Mouse (Mus musculus) fat pad, adult 2 months (tissue): ENCODE results near the gene Tex21.
"Not testable (repeated sequence)": the region's sequence is repeated elsewhere in the genome, so short reads cannot be mapped to it uniquely, and the experiment has no call there.

Experiments
- DNase-seq: peaks from one replicate; pipeline ENCODE4 v3.0.0-alpha.2; 2011; ENCODE audit warnings: low read depth, low spot score; ENCODE audit errors: extremely low read depth

Tex21 gene

DNA sequence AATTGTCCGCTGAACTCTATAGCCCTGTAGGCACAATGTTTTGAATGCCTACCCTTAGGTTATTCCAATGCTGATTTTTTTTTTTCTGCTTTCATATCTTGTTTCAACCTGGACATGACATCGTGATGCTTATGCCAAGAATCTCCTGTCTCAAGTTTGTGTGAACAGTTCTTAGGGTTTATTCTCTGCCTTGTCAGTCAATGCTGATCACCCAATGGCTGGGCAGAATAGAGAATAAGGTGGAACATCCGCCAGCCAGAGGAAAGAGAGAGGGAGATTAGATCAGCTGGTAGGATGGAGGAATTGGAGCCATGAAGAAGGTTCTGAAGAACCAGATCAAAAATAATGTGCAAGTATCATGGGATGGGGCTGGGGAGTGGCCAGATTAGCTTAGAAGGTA, 14.1 kb upstream of the Tex21 start:
- no peak for DNase-seq

DNA sequence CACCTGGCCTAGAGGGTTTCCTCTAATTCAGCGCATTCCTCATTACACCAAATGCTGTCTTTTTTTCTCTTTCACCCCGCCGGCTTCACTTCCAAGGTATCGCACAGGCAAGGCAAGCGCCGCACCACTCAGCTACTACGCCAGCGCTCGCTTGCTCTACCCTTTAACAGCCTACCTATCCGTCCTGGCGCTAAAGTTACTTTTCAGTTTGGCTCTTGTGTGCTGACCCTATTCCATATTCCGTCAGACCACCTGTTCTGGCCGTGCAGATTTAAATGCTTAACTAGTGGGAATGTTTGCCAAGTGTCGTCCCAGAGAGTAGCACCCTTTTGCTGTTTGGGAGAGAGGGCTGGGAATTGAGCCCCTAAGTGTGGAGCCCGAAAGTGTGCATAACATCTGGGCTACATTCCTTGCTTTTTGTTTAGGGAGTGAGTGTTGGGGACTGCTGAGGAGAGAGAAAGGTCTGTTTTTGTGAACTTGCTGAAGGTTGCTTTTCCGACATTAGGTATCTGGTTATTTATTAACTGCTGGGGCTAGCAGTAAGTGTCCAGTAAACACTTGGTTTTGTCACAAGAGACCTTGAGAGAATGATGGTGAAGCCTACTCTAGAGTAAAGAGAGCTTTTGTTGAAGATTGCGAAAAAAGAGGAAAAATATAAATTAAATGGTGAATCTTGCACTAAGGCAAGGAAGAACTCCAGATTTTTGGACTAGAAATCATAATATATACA, 9.7 kb upstream of the Tex21 start:
- no peak for DNase-seq

DNA sequence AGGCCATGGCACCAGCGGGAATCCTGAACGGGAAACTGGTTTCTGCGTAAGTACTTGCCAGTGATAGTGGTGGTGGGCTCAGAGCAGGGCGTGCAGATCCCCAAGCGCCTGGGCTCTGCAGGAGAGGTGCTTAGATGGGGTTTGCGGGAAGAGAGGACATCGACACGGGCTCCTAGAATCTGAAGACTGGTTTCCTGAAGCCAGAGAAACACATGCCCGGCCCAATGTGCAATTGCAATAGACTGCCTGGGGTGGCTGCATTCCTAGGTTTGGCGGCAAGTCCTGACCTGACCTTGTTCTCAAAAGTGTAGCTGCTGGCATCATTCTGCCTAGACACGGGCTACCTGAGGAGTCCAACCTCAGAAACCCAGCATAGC, 8.9 kb upstream of the Tex21 start:
- DNase-seq: peak; percentile 59

DNA sequence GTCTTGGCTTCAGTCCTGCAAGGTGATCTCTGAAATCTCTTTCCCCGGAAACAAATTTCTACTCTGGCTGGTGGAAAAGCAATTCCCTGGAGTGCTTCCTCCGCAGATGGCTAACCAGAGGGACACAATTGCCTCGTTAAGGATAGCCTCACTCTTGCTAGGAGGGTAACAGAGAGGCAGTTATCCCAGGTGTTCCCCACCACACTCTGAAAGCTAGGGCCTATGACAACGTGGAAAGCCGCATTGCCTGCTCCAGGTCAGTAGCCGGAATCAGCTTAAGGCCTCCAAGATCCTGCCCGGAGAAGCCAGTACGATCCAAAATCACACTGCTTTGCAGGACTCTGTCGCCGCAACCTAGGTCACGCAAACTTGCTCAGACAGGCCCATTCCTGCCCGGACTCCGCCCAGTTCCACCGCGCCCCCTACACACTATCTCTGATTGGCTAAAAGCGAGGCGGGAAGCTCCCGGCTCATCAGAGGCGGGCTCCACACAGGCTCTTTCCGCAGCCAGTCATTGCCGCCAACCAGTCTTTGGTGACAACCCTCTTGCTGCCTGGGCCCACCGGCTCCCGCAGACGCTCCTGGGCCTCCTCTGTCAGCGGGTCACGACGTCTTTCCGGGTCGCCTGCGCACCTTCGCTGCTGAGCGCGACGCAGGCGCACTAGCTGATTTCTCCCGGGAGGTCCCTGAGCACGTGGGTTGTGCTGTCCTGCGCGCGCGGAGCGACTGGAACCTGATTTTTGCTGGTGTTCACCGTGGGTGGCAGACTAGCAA, 8.4 kb upstream of the Tex21 start, which contains the start of gene Mthfd1:
Gene Mthfd1 (plus strand): TSS at position 574 of the 774 bp plus-strand sequence.
- peak; percentile 46 for DNase-seq

GRCm38 (mm10) chr12:76253991-76254390, 7.4 kb upstream of the Tex21 start:
- DNase-seq: no peak

GRCm38 (mm10) chr12:76253591-76253990, 7.0 kb upstream of the Tex21 start:
- DNase-seq: no peak

GRCm38 (mm10) chr12:76253090-76253489, 6.5 kb upstream of the Tex21 start:
- no peak for DNase-seq

DNA sequence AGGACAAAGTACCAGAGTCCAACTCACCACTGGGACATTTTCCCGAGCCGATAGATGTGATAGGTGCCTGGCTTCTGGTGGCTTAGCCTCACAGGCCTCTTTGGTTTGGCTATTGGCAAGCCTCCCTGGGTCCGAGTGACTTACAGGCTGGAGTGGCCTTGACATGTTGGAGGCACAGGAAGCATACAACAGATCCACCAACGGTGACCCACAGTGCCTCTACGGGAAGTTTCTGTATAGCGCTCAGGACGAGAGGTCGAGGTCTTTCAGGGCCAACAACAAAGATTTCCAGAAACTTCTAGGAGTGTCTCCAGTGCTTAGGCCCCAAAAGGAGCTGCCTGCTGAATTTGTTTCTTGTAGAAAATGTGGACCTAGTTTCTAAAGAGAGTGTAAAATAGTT, 1.6 kb downstream of the Tex21 start:
- DNase-seq: no peak

DNA sequence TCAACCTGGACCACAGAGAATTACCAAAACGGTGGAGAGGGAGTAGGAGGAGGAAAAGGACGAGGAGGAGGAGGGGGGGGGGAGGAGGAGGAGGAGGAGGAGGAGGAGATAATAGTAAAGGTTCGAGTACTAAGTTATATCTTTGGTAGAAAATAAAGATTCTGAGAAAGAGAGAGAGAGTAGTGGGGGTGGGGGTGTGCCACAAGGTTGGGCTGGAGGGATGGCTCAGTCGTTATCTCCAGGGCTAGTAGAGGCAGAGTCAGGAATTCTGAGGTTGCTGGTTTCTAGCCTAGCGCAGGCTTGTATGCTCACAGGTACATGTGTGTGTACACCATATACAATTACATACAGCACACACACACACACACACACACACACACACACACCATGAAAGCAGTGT, 4.7 kb downstream of the Tex21 start:
- DNase-seq: no peak

DNA sequence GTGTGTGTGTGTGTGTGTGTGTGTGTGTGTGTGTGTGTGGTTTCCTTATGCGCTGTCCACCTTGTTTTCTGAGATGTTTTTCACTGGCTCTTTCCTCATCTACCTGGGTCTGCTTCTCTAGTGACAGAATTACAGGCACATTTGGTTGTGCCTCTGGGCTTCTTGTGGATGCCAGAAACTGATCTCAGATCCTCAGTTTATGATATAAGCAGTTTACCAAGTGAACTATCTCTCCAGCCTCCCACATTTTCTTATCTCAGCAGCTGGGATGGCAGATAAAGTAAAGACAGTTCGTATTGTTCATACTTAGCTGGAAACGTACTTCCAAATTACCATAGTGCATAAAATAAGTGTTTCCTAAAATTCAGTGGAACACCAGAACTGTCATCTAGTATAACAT, 5.5 kb downstream of the Tex21 start:
- DNase-seq: no peak

GRCm38 (mm10) chr12:76240670-76241069, 5.9 kb downstream of the Tex21 start:
- DNase-seq: no peak

- DNase-seq: no peak
These were observed 6.5 kb downstream of the Tex21 start for GRCm38 (mm10) chr12:76239839-76240571.

- DNase-seq: no peak
These were observed 7.3 kb downstream of the Tex21 start for GRCm38 (mm10) chr12:76239145-76239838.

GRCm38 (mm10) chr12:76235253-76235652, 11.3 kb downstream of the Tex21 start:
- DNase-seq: no peak

GRCm38 (mm10) chr12:76230644-76231043, 15.9 kb downstream of the Tex21 start:
- DNase-seq: no peak

DNA sequence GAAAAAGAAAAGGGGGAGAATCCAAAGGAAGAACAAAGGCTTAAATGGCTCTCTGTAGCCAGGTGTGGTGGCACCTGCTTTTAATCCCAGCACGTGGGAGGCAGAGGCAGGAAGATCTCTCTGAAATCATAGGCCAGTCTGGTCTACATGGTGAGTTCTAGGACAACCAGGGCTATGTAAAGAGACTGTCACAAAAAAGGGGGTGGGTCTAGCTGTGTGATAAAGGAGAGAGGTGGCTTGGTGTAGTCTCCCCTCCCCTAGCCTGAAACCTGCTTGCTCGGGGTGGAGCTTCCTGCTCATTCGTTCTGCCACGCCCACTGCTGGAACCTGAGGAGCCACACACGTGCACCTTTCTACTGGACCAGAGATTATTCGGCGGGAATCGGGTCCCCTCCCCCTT, 24.4 kb downstream of the Tex21 start:
- DNase-seq: not testable (repeated sequence)

- DNase-seq: no peak
These were observed 29.8 kb downstream of the Tex21 start for GRCm38 (mm10) chr12:76216716-76217115.

- DNase-seq: no peak
These were observed 31.4 kb downstream of the Tex21 start for GRCm38 (mm10) chr12:76215121-76215520.

DNA sequence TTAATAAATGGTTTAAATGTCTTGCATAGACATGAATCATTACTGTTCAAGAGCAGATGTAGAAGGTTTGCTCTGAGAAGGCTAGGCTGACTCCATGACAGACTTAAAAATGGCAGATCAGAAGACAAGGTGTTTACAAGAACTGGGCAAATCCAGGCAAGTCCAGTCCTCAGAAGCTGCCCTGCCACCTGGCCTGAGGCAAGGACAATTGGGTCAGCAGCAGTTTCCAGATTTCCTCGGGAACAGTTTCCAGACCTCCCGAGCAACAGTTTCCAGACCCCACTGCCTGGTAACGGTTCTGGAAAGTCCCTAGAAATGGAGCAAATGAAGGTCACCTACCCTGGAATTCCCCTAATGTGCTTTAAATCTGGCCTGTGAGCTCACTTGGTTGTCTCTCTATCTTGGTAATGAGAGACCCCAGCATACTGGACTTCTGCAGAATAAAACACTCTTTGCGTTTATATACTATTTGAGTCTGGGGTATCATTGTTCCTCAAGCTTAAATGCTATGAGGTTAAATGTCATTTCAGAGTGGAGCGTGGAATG, 37.0 kb downstream of the Tex21 start:
- no peak for DNase-seq

DNA sequence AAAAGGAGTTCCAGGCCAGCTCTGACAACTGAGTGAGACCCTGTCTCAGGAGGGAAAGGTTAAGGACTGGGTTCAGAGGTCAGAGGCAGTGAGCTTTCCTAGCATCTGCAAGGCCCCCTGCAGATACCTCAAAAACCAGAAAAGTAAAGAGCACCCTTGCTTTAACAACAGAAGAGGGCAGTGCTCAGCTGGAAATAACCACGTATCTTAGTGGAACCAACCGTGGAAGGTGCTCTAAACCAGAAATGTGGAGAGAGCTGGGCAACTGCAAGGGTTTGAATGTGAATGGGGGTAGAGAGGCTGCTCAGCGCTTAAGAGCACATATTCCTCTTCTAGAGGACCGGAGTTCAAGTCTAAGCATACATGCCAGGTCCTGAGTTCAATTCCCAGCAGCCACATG, 46.2 kb downstream of the Tex21 start:
- DNase-seq: no peak

DNA sequence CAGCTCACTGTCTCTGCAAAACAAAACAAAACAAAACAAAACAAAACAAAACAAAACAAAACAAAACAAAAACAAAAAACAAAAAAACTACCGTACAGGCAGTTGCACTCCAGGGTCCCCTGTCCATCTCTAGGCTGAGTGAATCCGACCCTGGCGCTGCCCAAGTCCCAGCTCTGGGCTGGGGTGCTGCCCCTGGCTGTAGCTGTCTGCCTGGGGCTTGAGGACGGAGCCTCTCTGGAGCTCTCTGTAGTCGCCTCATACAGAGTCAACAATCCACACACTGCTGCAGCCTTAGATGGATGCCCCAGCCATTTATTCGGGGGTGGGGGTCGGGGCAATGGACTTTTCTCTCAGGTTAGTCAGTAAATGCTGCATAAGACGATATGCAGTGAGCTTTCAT, 49.5 kb downstream of the Tex21 start:
- DNase-seq: no peak
